Comparison of ENCODE assay signal across 27 mouse cellular contexts in the genomic region with DNA sequence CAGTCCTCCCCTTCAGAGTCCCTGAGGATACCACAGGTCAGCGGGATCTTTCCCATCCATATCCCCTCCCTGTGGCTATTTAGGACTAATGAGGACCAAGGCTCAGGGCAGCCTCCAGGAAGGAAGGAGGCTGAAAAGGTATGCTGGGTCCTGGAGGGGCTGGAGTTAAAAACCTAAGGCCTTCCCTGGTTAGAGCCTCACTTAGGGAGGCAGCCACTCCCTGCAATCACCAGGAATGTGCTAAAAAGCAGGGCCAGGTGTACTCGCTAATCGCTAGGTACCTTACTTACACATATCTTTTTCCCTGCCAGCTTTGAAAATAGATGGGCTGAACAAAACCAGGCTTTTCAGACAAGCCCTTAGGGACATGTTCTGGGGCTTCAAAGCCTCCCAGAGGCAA. TPM values are rescaled to one million over a fixed set of nuclear protein-coding genes. Genes with fewer than 3 reads are reported as not detected.
A peak's percentile ranks its signal among the peaks of the same experiment; 100 is the strongest.
DNase-seq lines count a peak whose midpoint lies in the region; ATAC-seq lines count a peak whose summit lies in the region.
"Had no signal": no experiment of that assay in that cellular context is flagged by ENCODE, and none has a peak within 500 bp of the region (broad histone marks: within the 10 kb centered on the region; RNA-seq: fewer than 3 reads in every experiment).

No protein-coding gene starts in this region.

- H3K36me3 ChIP-seq in kidney, embryonic 16.5 days (ENCODE audit: insufficient read depth, low read length): no peaks in the 10 kb centered on the region
- no peaks in the 10 kb centered on the region for H3K36me3 ChIP-seq in kidney, embryonic 14.5 days (ENCODE audit: control insufficient read depth, insufficient read depth, low read length)
- no peaks in the 10 kb centered on the region for H3K36me3 ChIP-seq in lung, embryonic 16.5 days (ENCODE audit: control insufficient read depth, insufficient read depth, low read length)
- H3K36me3 ChIP-seq in embryonic facial prominence, embryonic 13.5 days: no peaks in the 10 kb centered on the region
- no peaks in the 10 kb centered on the region for H3K36me3 ChIP-seq in stomach, embryonic 16.5 days (ENCODE audit: control insufficient read depth, insufficient read depth, low read length)
- H3K36me3 ChIP-seq: forebrain, embryonic 10.5 days; forebrain, embryonic 15.5 days; hindbrain, embryonic 15.5 days; limb, embryonic 15.5 days; liver, embryonic 13.5 days; midbrain, embryonic 10.5 days; midbrain, embryonic 15.5 days had no signal

- DNase-seq in lung, postnatal 4 days: no peak
- DNase-seq in natural killer cell, adult 2 months (ENCODE audit: low spot score in 2 of 2): no peak
- DNase-seq: adrenal gland, postnatal 10 days; cerebellum, adult 9-11 months; gastrocnemius, postnatal 36 days; heart, adult 18-20 months; kidney, adult 11 months; kidney, postnatal 14 days; liver, embryonic 13.5 days; lung, adult 18-20 months; right cerebral cortex, postnatal 25 days; thymus, postnatal 4 days had no signal

- H3K4me1 ChIP-seq in kidney, embryonic 16.5 days (ENCODE audit: insufficient read depth, low read length): peaks cover 37% of the 10 kb centered on the region
- H3K4me1 ChIP-seq in kidney, embryonic 14.5 days (ENCODE audit: control insufficient read depth, insufficient read depth, low read length): peaks cover 16% of the 10 kb centered on the region
- peaks cover 15% of the 10 kb centered on the region; the same call in 1 of the 2 replicates for H3K4me1 ChIP-seq in lung, embryonic 16.5 days (replicated peaks; ENCODE audit: control insufficient read depth, insufficient read depth, low read length)
- H3K4me1 ChIP-seq in embryonic facial prominence, embryonic 13.5 days: peaks cover 48% of the 10 kb centered on the region
- H3K4me1 ChIP-seq in stomach, embryonic 16.5 days (ENCODE audit: control insufficient read depth, insufficient read depth, low read length): peaks cover 7% of the 10 kb centered on the region; the same call in 1 of the 2 replicates
- H3K4me1 ChIP-seq: forebrain, embryonic 15.5 days; hindbrain, embryonic 15.5 days had no signal

- no peak overlapping the region for H3K4me2 ChIP-seq in kidney, embryonic 16.5 days (replicated peaks; ENCODE audit: low read depth, low read length)
- no peak overlapping the region for H3K4me2 ChIP-seq in kidney, embryonic 14.5 days (replicated peaks; ENCODE audit: low read depth, low read length)
- H3K4me2 ChIP-seq in lung, embryonic 16.5 days (ENCODE audit: low read depth, low read length): no peak overlapping the region
- no peak overlapping the region for H3K4me2 ChIP-seq in embryonic facial prominence, embryonic 13.5 days
- H3K4me2 ChIP-seq in stomach, embryonic 16.5 days (ENCODE audit: low read depth, low read length): no peak overlapping the region
- H3K4me2 ChIP-seq: forebrain, embryonic 15.5 days; heart, embryonic 11.5 days; hindbrain, embryonic 15.5 days; limb, embryonic 15.5 days; liver, embryonic 13.5 days; midbrain, embryonic 15.5 days had no signal

- H3K9ac ChIP-seq in kidney, embryonic 16.5 days (replicated peaks; ENCODE audit: low read length): no peak overlapping the region; the same call in 1 of the 2 replicates
- H3K9ac ChIP-seq in kidney, embryonic 14.5 days (ENCODE audit: low read depth, low read length): no peak overlapping the region
- 0 out of 2 replicates have a peak overlapping the region, but pooled peaks have one; percentile 22 for H3K9ac ChIP-seq in lung, embryonic 16.5 days (ENCODE audit: low read length)
- H3K9ac ChIP-seq in embryonic facial prominence, embryonic 13.5 days: no peak overlapping the region
- no peak overlapping the region for H3K9ac ChIP-seq in stomach, embryonic 16.5 days (ENCODE audit: low read length)
- H3K9ac ChIP-seq: forebrain, embryonic 15.5 days; hindbrain, embryonic 15.5 days; limb, embryonic 15.5 days; liver, embryonic 13.5 days; midbrain, embryonic 15.5 days had no signal

- no peak for ATAC-seq in kidney, embryonic 16.5 days (ENCODE audit: low FRiP score, low TSS enrichment)
- ATAC-seq in kidney, embryonic 14.5 days (ENCODE audit: low FRiP score, low TSS enrichment): no peak
- ATAC-seq in lung, embryonic 16.5 days (ENCODE audit: low read depth): peak; percentile 60
- no peak; the same call in 1 of the 2 replicates for ATAC-seq in embryonic facial prominence, embryonic 13.5 days (ENCODE audit: insufficient number of reproducible peaks, insufficient read depth, low FRiP score, low TSS enrichment, low read depth)
- no peak for ATAC-seq in stomach, embryonic 16.5 days (ENCODE audit: insufficient read depth, low FRiP score)
- ATAC-seq: forebrain, embryonic 15.5 days; inflammation-experienced regulatory T-cells, adult 6 months; midbrain, embryonic 15.5 days; Patski had no signal

- WGBS in kidney, embryonic 16.5 days: 70% methylated on average over 3 of the region's 3 CpGs
- 56% methylated on average over 3 of the region's 3 CpGs for WGBS in kidney, embryonic 14.5 days
- WGBS in lung, embryonic 16.5 days: 56% methylated on average over 3 of the region's 3 CpGs
- 63% methylated on average over 3 of the region's 3 CpGs for WGBS in embryonic facial prominence, embryonic 13.5 days
- WGBS in stomach, embryonic 16.5 days: 58% methylated on average over 3 of the region's 3 CpGs

- peak overlapping the region; percentile 40; the same call in 1 of the 2 replicates for H3K27ac ChIP-seq in kidney, embryonic 16.5 days (ENCODE audit: low read length)
- H3K27ac ChIP-seq in kidney, embryonic 14.5 days (ENCODE audit: low read depth, low read length): no peak overlapping the region
- peak overlapping the region; percentile 23 for H3K27ac ChIP-seq in lung, embryonic 16.5 days (ENCODE audit: low read length)
- H3K27ac ChIP-seq in embryonic facial prominence, embryonic 13.5 days: peak overlapping the region; percentile 84
- H3K27ac ChIP-seq in stomach, embryonic 16.5 days (ENCODE audit: low read length): peak overlapping the region; percentile 16; the same call in 1 of the 2 replicates
- H3K27ac ChIP-seq: forebrain, embryonic 10.5 days; forebrain, embryonic 15.5 days; hindbrain, embryonic 15.5 days; left cerebral cortex, adult 2 months; liver, embryonic 13.5 days; midbrain, embryonic 10.5 days; midbrain, embryonic 15.5 days had no signal

- no peaks in the 10 kb centered on the region for H3K27me3 ChIP-seq in kidney, embryonic 16.5 days (ENCODE audit: insufficient read depth, low read length)
- no peaks in the 10 kb centered on the region for H3K27me3 ChIP-seq in kidney, embryonic 14.5 days (ENCODE audit: control insufficient read depth, insufficient read depth, low read length)
- H3K27me3 ChIP-seq in lung, embryonic 16.5 days (ENCODE audit: control insufficient read depth, insufficient read depth, low read depth, low read length): no peaks in the 10 kb centered on the region
- H3K27me3 ChIP-seq in embryonic facial prominence, embryonic 13.5 days: no peaks in the 10 kb centered on the region
- no peaks in the 10 kb centered on the region for H3K27me3 ChIP-seq in stomach, embryonic 16.5 days (ENCODE audit: control insufficient read depth, insufficient read depth, low read length)
- H3K27me3 ChIP-seq: forebrain, embryonic 15.5 days; hindbrain, embryonic 15.5 days; limb, embryonic 15.5 days; midbrain, embryonic 15.5 days; Patski had no signal

- H3K9me3 ChIP-seq in kidney, embryonic 16.5 days (ENCODE audit: low read length): no peaks in the 10 kb centered on the region
- H3K9me3 ChIP-seq in kidney, embryonic 14.5 days (ENCODE audit: control insufficient read depth, low read length): no peaks in the 10 kb centered on the region
- H3K9me3 ChIP-seq in lung, embryonic 16.5 days (ENCODE audit: control insufficient read depth, low read length): no peaks in the 10 kb centered on the region
- no peaks in the 10 kb centered on the region for H3K9me3 ChIP-seq in embryonic facial prominence, embryonic 13.5 days
- H3K9me3 ChIP-seq in stomach, embryonic 16.5 days (replicated peaks; ENCODE audit: control insufficient read depth, low read length): no peaks in the 10 kb centered on the region
- H3K9me3 ChIP-seq: forebrain, embryonic 10.5 days; forebrain, embryonic 15.5 days; hindbrain, embryonic 15.5 days; limb, embryonic 15.5 days; liver, embryonic 13.5 days; midbrain, embryonic 10.5 days; midbrain, embryonic 15.5 days had no signal

- H3K4me3 ChIP-seq in kidney, embryonic 16.5 days (ENCODE audit: low read length): no peak overlapping the region
- H3K4me3 ChIP-seq in kidney, embryonic 14.5 days (ENCODE audit: low read length): no peak overlapping the region
- no peak overlapping the region for H3K4me3 ChIP-seq in lung, embryonic 16.5 days (ENCODE audit: low read length)
- H3K4me3 ChIP-seq in embryonic facial prominence, embryonic 13.5 days: no peak overlapping the region
- H3K4me3 ChIP-seq in stomach, embryonic 16.5 days (replicated peaks; ENCODE audit: low read length): no peak overlapping the region
- H3K4me3 ChIP-seq: forebrain, embryonic 10.5 days; forebrain, embryonic 15.5 days; hindbrain, embryonic 15.5 days; left cerebral cortex, adult 2 months; limb, embryonic 15.5 days; liver, embryonic 13.5 days; midbrain, embryonic 10.5 days; midbrain, embryonic 15.5 days had no signal

RNA-seq across cellular contexts. Expression of a gene that starts 21.2 kb away (rescaled TPM):
- polyA plus RNA-seq in kidney, embryonic 16.5 days (2015; fragmentation: Nextera tagmentation; extraction: Ambion mirVana): 15.0 and 17.7 TPM in 2 replicates
- polyA plus RNA-seq in kidney, embryonic 14.5 days (2014; fragmentation: Nextera tagmentation; extraction: Ambion mirVana): 16.4 and 21.0 TPM in 2 replicates
- 3.3 and 3.5 TPM in 2 replicates for polyA plus RNA-seq in lung, embryonic 16.5 days (2015; fragmentation: Nextera tagmentation; extraction: Ambion mirVana)
- 2.5 and 3.1 TPM in 2 replicates for polyA plus RNA-seq in embryonic facial prominence, embryonic 13.5 days (2015; fragmentation: Nextera tagmentation; extraction: Ambion mirVana)
- polyA plus RNA-seq in stomach, embryonic 16.5 days (2015; fragmentation: Nextera tagmentation; extraction: Ambion mirVana): 2.9 and 3.3 TPM in 2 replicates
